Mouse (Mus musculus) limb, embryonic 13.5 days (tissue): ENCODE measurements around the gene Crebl2. TPM values are rescaled to one million over a fixed set of nuclear protein-coding genes. Genes with fewer than 3 reads are reported as not detected.
A peak's percentile ranks its signal among the peaks of the same experiment; 100 is the strongest.

Source experiments
- ATAC-seq: fragments of 200-750 bp; cut with Nextera tagmentation; 2 replicates; pipeline ENCODE4 v1.8.0; 2017; ENCODE audit warnings: low read depth, moderate number of reproducible peaks, moderate TSS enrichment; ENCODE audit not compliant: low FRiP score
- H3K27ac ChIP-seq: fragments of 300-500 bp; sonication (generic); 2 replicates; pipeline ENCODE4 v1.5.1; 2015; ENCODE audit warnings: inconsistent platforms, mild to moderate bottlenecking, moderate library complexity
- H3K27me3 ChIP-seq: fragments of 300-500 bp; sonication (generic); 2 replicates; pipeline ENCODE4 v1.6.1; 2015; ENCODE audit warnings: mild to moderate bottlenecking, inconsistent platforms
- H3K36me3 ChIP-seq: fragments of 300-500 bp; sonication (generic); 2 replicates; pipeline ENCODE4 v1.6.1; 2015; ENCODE audit warnings: inconsistent platforms, mild to moderate bottlenecking, moderate library complexity
- H3K4me1 ChIP-seq: fragments of 300-500 bp; sonication (generic); 2 replicates; pipeline ENCODE4 v1.6.1; 2015; ENCODE audit warnings: inconsistent platforms
- H3K4me2 ChIP-seq: fragments of 300-500 bp; sonication (generic); replicated peaks from 2 replicates; pipeline ENCODE4 v1.6.1; 2015; ENCODE audit warnings: inconsistent platforms, mild to moderate bottlenecking, moderate library complexity
- H3K4me3 ChIP-seq: fragments of 300-500 bp; sonication (generic); 2 replicates; pipeline ENCODE4 v1.5.1; 2015; ENCODE audit warnings: moderate library complexity, mild to moderate bottlenecking, inconsistent platforms
- H3K9ac ChIP-seq: fragments of 300-500 bp; sonication (generic); 2 replicates; pipeline ENCODE4 v1.6.1; 2015; ENCODE audit warnings: mild to moderate bottlenecking, inconsistent platforms
- H3K9me3 ChIP-seq: fragments of 300-500 bp; sonication (generic); 2 replicates; pipeline ENCODE4 v1.6.1; 2016; ENCODE audit warnings: inconsistent platforms
- WGBS: fragments of 180-500 bp; shearing (Covaris S2); methylation state at CpG from one replicate; pipeline ENCODE4 v1.1.7; 2015; 5-methylcytosine and 5-hydroxymethylcytosine counted together
- polyA plus RNA-seq: library from polyadenylated mRNA; unstranded; fragments of >200 nt; fragmentation: Nextera tagmentation; extraction: Ambion mirVana; gene quantifications from 2 replicates; pipeline ENCODE4 v1.2.1, GENCODE M21; 2015

Gene Crebl2
- 2.6 and 3.0 TPM in 2 replicates for polyA plus RNA-seq

GRCm38 (mm10) chr6:134829786-134830700 lies at the start of gene Crebl2:
Gene Crebl2, plus strand, starts transcription at chr6:134830154.
- H3K4me1 ChIP-seq, result peaks cover 11% of the 10 kb centered on the region
- no peaks in the 10 kb centered on the region for H3K36me3 ChIP-seq
- H3K27me3 ChIP-seq, result no peaks in the 10 kb centered on the region
- H3K27ac ChIP-seq, result peak within 1 kb of the TSS; percentile 90
- peak; percentile 98 for ATAC-seq
- H3K9me3 ChIP-seq, result no peaks in the 10 kb centered on the region
- H3K9ac ChIP-seq, result peak within 1 kb of the TSS; percentile 73
- H3K4me3 ChIP-seq, result peak within 1 kb of the TSS; percentile 70
- WGBS, result under 1% methylated on average over 51 of the region's 58 CpGs
- peak within 1 kb of the TSS; percentile 85 for H3K4me2 ChIP-seq

- H3K36me3 ChIP-seq, result 0 out of 2 replicates have a peak, but pooled peaks cover 4% of the 10 kb centered on the region
- WGBS, result 89% methylated on average over 7 of the region's 7 CpGs
- no peak overlapping the region for H3K9ac ChIP-seq
- H3K4me1 ChIP-seq, result 0 out of 2 replicates have a peak, but pooled peaks cover 2% of the 10 kb centered on the region
- H3K4me2 ChIP-seq, result no peak overlapping the region
- no peaks in the 10 kb centered on the region for H3K9me3 ChIP-seq
- no peak overlapping the region for H3K4me3 ChIP-seq
- H3K27me3 ChIP-seq, result no peaks in the 10 kb centered on the region
- no peak for ATAC-seq
- H3K27ac ChIP-seq, result no peak overlapping the region
Measured at GRCm38 (mm10) chr6:134781494-134781913, 48.5 kb upstream of the Crebl2 start.

GRCm38 (mm10) chr6:134782900-134783299 lies 47.1 kb upstream of the Crebl2 start:
- Histone ChIP-seq H3K4me2 (no peak overlapping the region), H3K9me3 (no peaks in the 10 kb centered on the region), H3K36me3 (0 out of 2 replicates have a peak, but pooled peaks cover 4% of the 10 kb centered on the region), H3K27ac (no peak overlapping the region), H3K4me1 (0 out of 2 replicates have a peak, but pooled peaks cover 2% of the 10 kb centered on the region), H3K27me3 (no peaks in the 10 kb centered on the region), H3K4me3 (no peak overlapping the region), H3K9ac (no peak overlapping the region)
- ATAC-seq, result no peak
- WGBS, result 93% methylated on average over 7 of the region's 7 CpGs

- 61% methylated on average over 3 of the region's 3 CpGs for WGBS
- H3K9ac ChIP-seq, result no peak overlapping the region
- no peaks in the 10 kb centered on the region for H3K27me3 ChIP-seq
- ATAC-seq, result no peak
- no peak overlapping the region for H3K4me2 ChIP-seq
- H3K9me3 ChIP-seq, result no peaks in the 10 kb centered on the region
- no peak overlapping the region for H3K4me3 ChIP-seq
- 0 out of 2 replicates have a peak, but pooled peaks cover 4% of the 10 kb centered on the region for H3K36me3 ChIP-seq
- H3K4me1 ChIP-seq, result peaks cover 13% of the 10 kb centered on the region
- H3K27ac ChIP-seq, result no peak overlapping the region
Measured at GRCm38 (mm10) chr6:134786426-134786825, 43.5 kb upstream of the Crebl2 start.

- Histone ChIP-seq H3K27ac (no peak overlapping the region), H3K9ac (no peak overlapping the region), H3K36me3 (no peaks in the 10 kb centered on the region), H3K4me3 (no peak overlapping the region), H3K4me2 (no peak overlapping the region), H3K9me3 (no peaks in the 10 kb centered on the region), H3K27me3 (0 out of 2 replicates have a peak, but pooled peaks cover 3% of the 10 kb centered on the region), H3K4me1 (peaks cover 13% of the 10 kb centered on the region)
- 86% methylated on average over 6 of the region's 6 CpGs for WGBS
- ATAC-seq, result no peak
Measured at GRCm38 (mm10) chr6:134789100-134789499, 40.9 kb upstream of the Crebl2 start.

- WGBS, result under 1% methylated on average over 34 of the region's 46 CpGs
- H3K27ac ChIP-seq, result peak overlapping the region; percentile 97
- peak overlapping the region; percentile 92 for H3K9ac ChIP-seq
- no peaks in the 10 kb centered on the region for H3K9me3 ChIP-seq
- ATAC-seq, result peak; percentile 29
- H3K4me3 ChIP-seq, result peak overlapping the region; percentile 76
- peak overlapping the region; percentile 76 for H3K4me2 ChIP-seq
- peaks cover 13% of the 10 kb centered on the region for H3K4me1 ChIP-seq
- 0 out of 2 replicates have a peak, but pooled peaks cover 3% of the 10 kb centered on the region for H3K27me3 ChIP-seq
- H3K36me3 ChIP-seq, result no peaks in the 10 kb centered on the region
Measured at GRCm38 (mm10) chr6:134791251-134792118, 38.5 kb upstream of the Crebl2 start.

- Histone ChIP-seq H3K4me3 (peak within 1 kb of the TSS; percentile 76), H3K4me2 (peak within 1 kb of the TSS; percentile 76), H3K27me3 (0 out of 2 replicates have a peak, but pooled peaks cover 3% of the 10 kb centered on the region), H3K9ac (peak within 1 kb of the TSS; percentile 92), H3K9me3 (no peaks in the 10 kb centered on the region), H3K4me1 (peaks cover 13% of the 10 kb centered on the region), H3K36me3 (no peaks in the 10 kb centered on the region), H3K27ac (peak within 1 kb of the TSS; percentile 97)
- under 1% methylated on average over 69 of the region's 108 CpGs for WGBS
- peak; percentile 88 for ATAC-seq
Measured at GRCm38 (mm10) chr6:134792141-134793045, 37.6 kb upstream of the Crebl2 start, which contains the start of gene Dusp16. Gene Dusp16, minus strand, starts transcription at chr6:134792625.

GRCm38 (mm10) chr6:134793046-134793806 lies 36.7 kb upstream of the Crebl2 start:
- Histone ChIP-seq H3K9me3 (no peaks in the 10 kb centered on the region), H3K27me3 (0 out of 2 replicates have a peak, but pooled peaks cover 3% of the 10 kb centered on the region), H3K4me1 (peaks cover 13% of the 10 kb centered on the region), H3K4me3 (peak overlapping the region; percentile 76), H3K9ac (peak overlapping the region; percentile 83), H3K4me2 (peak overlapping the region; percentile 65), H3K36me3 (no peaks in the 10 kb centered on the region), H3K27ac (peak overlapping the region; percentile 97; the same call in 1 of the 2 replicates)
- no peak for ATAC-seq
- 40% methylated on average over 21 of the region's 21 CpGs for WGBS

- Histone ChIP-seq H3K4me3 (peak overlapping the region; percentile 15; the same call in 1 of the 2 replicates), H3K27me3 (0 out of 2 replicates have a peak, but pooled peaks cover 3% of the 10 kb centered on the region), H3K27ac (no peak overlapping the region), H3K9ac (no peak overlapping the region), H3K4me2 (peak overlapping the region; percentile 50), H3K4me1 (peaks cover 13% of the 10 kb centered on the region), H3K9me3 (no peaks in the 10 kb centered on the region), H3K36me3 (no peaks in the 10 kb centered on the region)
- 13% methylated on average over 21 of the region's 21 CpGs for WGBS
- 0 out of 2 replicates have a peak, but pooled peaks have one; percentile 18 for ATAC-seq
Measured at GRCm38 (mm10) chr6:134793911-134794520, 35.9 kb upstream of the Crebl2 start.

- Histone ChIP-seq H3K27ac (no peak overlapping the region), H3K4me3 (no peak overlapping the region), H3K9me3 (no peaks in the 10 kb centered on the region), H3K4me1 (peaks cover under 1% of the 10 kb centered on the region), H3K27me3 (0 out of 2 replicates have a peak, but pooled peaks cover 3% of the 10 kb centered on the region), H3K9ac (no peak overlapping the region), H3K36me3 (no peaks in the 10 kb centered on the region), H3K4me2 (no peak overlapping the region)
- ATAC-seq, result no peak
- 90% methylated on average over 10 of the region's 10 CpGs for WGBS
Measured at GRCm38 (mm10) chr6:134796297-134796696, 33.7 kb upstream of the Crebl2 start.
